Mouse (Mus musculus): ENCODE results near the gene Gabpb1. TPM values are rescaled to one million over a fixed set of nuclear protein-coding genes. Genes with fewer than 3 reads are reported as not detected.

Gene Gabpb1
- 70.4 and 72.3 TPM in 2 replicates for polyA plus RNA-seq (2011; ENCODE audit: insufficient read depth, insufficient read length, low read depth, missing spikeins)

GRCm38 (mm10) chr2:126676122-126676515 is at the start of gene Gabpb1:
Gabpb1 (minus strand) TSS chr2:126676337.
- Histone ChIP-seq H3K4me3 (ENCODE audit: low read depth, low read length) (peak within 1 kb of the TSS; percentile 74), H3K9ac (ENCODE audit: low read depth, poor library complexity, severe bottlenecking) (peak within 1 kb of the TSS; percentile 98), H3K27ac (ENCODE audit: insufficient read depth, low read length) (peak within 1 kb of the TSS; percentile 79), H3K36me3 (ENCODE audit: control insufficient read depth, insufficient read depth, low read length, poor library complexity, severe bottlenecking) (no peaks in the 10 kb centered on the region; the same call in 1 of the 2 replicates), H3K4me1 (ENCODE audit: control insufficient read depth, insufficient read depth, low read length) (peaks cover 2% of the 10 kb centered on the region), H3K9me3 (replicated peaks; ENCODE audit: control insufficient read depth, insufficient read depth, low read length, poor library complexity, severe bottlenecking) (no peaks in the 10 kb centered on the region), H3K27me3 (ENCODE audit: control insufficient read depth, insufficient read depth, low read length, poor library complexity, severe bottlenecking) (no peaks in the 10 kb centered on the region)
- TF ChIP-seq POLR2A (IDR thresholded peaks at IDR 0.05; ENCODE audit: insufficient read depth, low read length) (no peak), CTCF (IDR thresholded peaks at IDR 0.05; ENCODE audit: low read depth, low read length) (no peak), EP300 (IDR thresholded peaks at IDR 0.05; ENCODE audit: insufficient read depth, low read depth, low read length) (no peak)

- no peaks in the 10 kb centered on the region for H3K27me3 ChIP-seq (ENCODE audit: control insufficient read depth, insufficient read depth, low read length, poor library complexity, severe bottlenecking)
- H3K4me3 ChIP-seq (ENCODE audit: low read depth, low read length), result no peak overlapping the region
- no peaks in the 10 kb centered on the region for H3K36me3 ChIP-seq (ENCODE audit: control insufficient read depth, insufficient read depth, low read length, poor library complexity, severe bottlenecking)
- H3K9me3 ChIP-seq (replicated peaks; ENCODE audit: control insufficient read depth, insufficient read depth, low read length, poor library complexity, severe bottlenecking), result no peaks in the 10 kb centered on the region
- no peak overlapping the region for H3K9ac ChIP-seq (ENCODE audit: low read depth, poor library complexity, severe bottlenecking)
- H3K4me1 ChIP-seq (ENCODE audit: control insufficient read depth, insufficient read depth, low read length), result peaks cover 1% of the 10 kb centered on the region
- H3K27ac ChIP-seq (ENCODE audit: insufficient read depth, low read length), result no peak overlapping the region
- no peak for TF ChIP-seq POLR2A (IDR thresholded peaks at IDR 0.05; ENCODE audit: insufficient read depth, low read length)
- no peak for TF ChIP-seq CTCF (IDR thresholded peaks at IDR 0.05; ENCODE audit: low read depth, low read length)
- TF ChIP-seq EP300 (IDR thresholded peaks at IDR 0.05; ENCODE audit: insufficient read depth, low read depth, low read length), result no peak
Measured at GRCm38 (mm10) chr2:126712950-126713349, 36.8 kb upstream of the Gabpb1 start.

- Histone ChIP-seq H3K4me1 (ENCODE audit: control insufficient read depth, insufficient read depth, low read length) (peaks cover 1% of the 10 kb centered on the region), H3K9me3 (replicated peaks; ENCODE audit: control insufficient read depth, insufficient read depth, low read length, poor library complexity, severe bottlenecking) (no peaks in the 10 kb centered on the region), H3K27me3 (ENCODE audit: control insufficient read depth, insufficient read depth, low read length, poor library complexity, severe bottlenecking) (no peaks in the 10 kb centered on the region), H3K9ac (ENCODE audit: low read depth, poor library complexity, severe bottlenecking) (no peak overlapping the region), H3K4me3 (ENCODE audit: low read depth, low read length) (no peak overlapping the region), H3K27ac (ENCODE audit: insufficient read depth, low read length) (no peak overlapping the region), H3K36me3 (ENCODE audit: control insufficient read depth, insufficient read depth, low read length, poor library complexity, severe bottlenecking) (no peaks in the 10 kb centered on the region)
- no peak for TF ChIP-seq CTCF (IDR thresholded peaks at IDR 0.05; ENCODE audit: low read depth, low read length)
- TF ChIP-seq POLR2A (IDR thresholded peaks at IDR 0.05; ENCODE audit: insufficient read depth, low read length), result no peak
- TF ChIP-seq EP300 (IDR thresholded peaks at IDR 0.05; ENCODE audit: insufficient read depth, low read depth, low read length), result no peak
Measured at GRCm38 (mm10) chr2:126712526-126712925, 36.4 kb upstream of the Gabpb1 start.

GRCm38 (mm10) chr2:126708361-126708760 is 32.2 kb upstream of the Gabpb1 start:
- Histone ChIP-seq H3K9ac (ENCODE audit: low read depth, poor library complexity, severe bottlenecking) (peak overlapping the region; percentile 41), H3K27me3 (ENCODE audit: control insufficient read depth, insufficient read depth, low read length, poor library complexity, severe bottlenecking) (no peaks in the 10 kb centered on the region), H3K27ac (ENCODE audit: insufficient read depth, low read length) (no peak overlapping the region), H3K4me3 (ENCODE audit: low read depth, low read length) (no peak overlapping the region), H3K9me3 (replicated peaks; ENCODE audit: control insufficient read depth, insufficient read depth, low read length, poor library complexity, severe bottlenecking) (no peaks in the 10 kb centered on the region), H3K4me1 (ENCODE audit: control insufficient read depth, insufficient read depth, low read length) (peaks cover 1% of the 10 kb centered on the region), H3K36me3 (ENCODE audit: control insufficient read depth, insufficient read depth, low read length, poor library complexity, severe bottlenecking) (no peaks in the 10 kb centered on the region)
- TF ChIP-seq CTCF (IDR thresholded peaks at IDR 0.05; ENCODE audit: low read depth, low read length) (no peak), POLR2A (IDR thresholded peaks at IDR 0.05; ENCODE audit: insufficient read depth, low read length) (no peak), EP300 (IDR thresholded peaks at IDR 0.05; ENCODE audit: insufficient read depth, low read depth, low read length) (no peak)

GRCm38 (mm10) chr2:126707438-126707779 is 31.3 kb upstream of the Gabpb1 start:
- Histone ChIP-seq H3K36me3 (ENCODE audit: control insufficient read depth, insufficient read depth, low read length, poor library complexity, severe bottlenecking) (no peaks in the 10 kb centered on the region), H3K27ac (ENCODE audit: insufficient read depth, low read length) (no peak overlapping the region), H3K9me3 (replicated peaks; ENCODE audit: control insufficient read depth, insufficient read depth, low read length, poor library complexity, severe bottlenecking) (no peaks in the 10 kb centered on the region), H3K4me1 (ENCODE audit: control insufficient read depth, insufficient read depth, low read length) (peaks cover 1% of the 10 kb centered on the region), H3K4me3 (ENCODE audit: low read depth, low read length) (peak overlapping the region; percentile 59), H3K9ac (ENCODE audit: low read depth, poor library complexity, severe bottlenecking) (peak overlapping the region; percentile 41), H3K27me3 (ENCODE audit: control insufficient read depth, insufficient read depth, low read length, poor library complexity, severe bottlenecking) (no peaks in the 10 kb centered on the region)
- TF ChIP-seq EP300 (IDR thresholded peaks at IDR 0.05; ENCODE audit: insufficient read depth, low read depth, low read length) (no peak), CTCF (IDR thresholded peaks at IDR 0.05; ENCODE audit: low read depth, low read length) (no peak), POLR2A (IDR thresholded peaks at IDR 0.05; ENCODE audit: insufficient read depth, low read length) (no peak)

GRCm38 (mm10) chr2:126706759-126707437 is 30.8 kb upstream of the Gabpb1 start, which contains the start of gene Usp8:
Usp8 (plus strand) TSS chr2:126707328.
- Histone ChIP-seq H3K27me3 (ENCODE audit: control insufficient read depth, insufficient read depth, low read length, poor library complexity, severe bottlenecking) (no peaks in the 10 kb centered on the region), H3K27ac (ENCODE audit: insufficient read depth, low read length) (peak within 1 kb of the TSS; percentile 28; the same call in 1 of the 2 replicates), H3K4me3 (ENCODE audit: low read depth, low read length) (peak within 1 kb of the TSS; percentile 59), H3K9ac (ENCODE audit: low read depth, poor library complexity, severe bottlenecking) (peak within 1 kb of the TSS; percentile 47), H3K4me1 (ENCODE audit: control insufficient read depth, insufficient read depth, low read length) (peaks cover 1% of the 10 kb centered on the region), H3K36me3 (ENCODE audit: control insufficient read depth, insufficient read depth, low read length, poor library complexity, severe bottlenecking) (no peaks in the 10 kb centered on the region), H3K9me3 (replicated peaks; ENCODE audit: control insufficient read depth, insufficient read depth, low read length, poor library complexity, severe bottlenecking) (no peaks in the 10 kb centered on the region)
- TF ChIP-seq EP300 (IDR thresholded peaks at IDR 0.05; ENCODE audit: insufficient read depth, low read depth, low read length) (no peak), POLR2A (IDR thresholded peaks at IDR 0.05; ENCODE audit: insufficient read depth, low read length) (peak; percentile 86)

Measured in ES-Bruce4 (cell line).